Mouse (Mus musculus): ENCODE data around the gene Muc13.

Muc13 gene

DNA sequence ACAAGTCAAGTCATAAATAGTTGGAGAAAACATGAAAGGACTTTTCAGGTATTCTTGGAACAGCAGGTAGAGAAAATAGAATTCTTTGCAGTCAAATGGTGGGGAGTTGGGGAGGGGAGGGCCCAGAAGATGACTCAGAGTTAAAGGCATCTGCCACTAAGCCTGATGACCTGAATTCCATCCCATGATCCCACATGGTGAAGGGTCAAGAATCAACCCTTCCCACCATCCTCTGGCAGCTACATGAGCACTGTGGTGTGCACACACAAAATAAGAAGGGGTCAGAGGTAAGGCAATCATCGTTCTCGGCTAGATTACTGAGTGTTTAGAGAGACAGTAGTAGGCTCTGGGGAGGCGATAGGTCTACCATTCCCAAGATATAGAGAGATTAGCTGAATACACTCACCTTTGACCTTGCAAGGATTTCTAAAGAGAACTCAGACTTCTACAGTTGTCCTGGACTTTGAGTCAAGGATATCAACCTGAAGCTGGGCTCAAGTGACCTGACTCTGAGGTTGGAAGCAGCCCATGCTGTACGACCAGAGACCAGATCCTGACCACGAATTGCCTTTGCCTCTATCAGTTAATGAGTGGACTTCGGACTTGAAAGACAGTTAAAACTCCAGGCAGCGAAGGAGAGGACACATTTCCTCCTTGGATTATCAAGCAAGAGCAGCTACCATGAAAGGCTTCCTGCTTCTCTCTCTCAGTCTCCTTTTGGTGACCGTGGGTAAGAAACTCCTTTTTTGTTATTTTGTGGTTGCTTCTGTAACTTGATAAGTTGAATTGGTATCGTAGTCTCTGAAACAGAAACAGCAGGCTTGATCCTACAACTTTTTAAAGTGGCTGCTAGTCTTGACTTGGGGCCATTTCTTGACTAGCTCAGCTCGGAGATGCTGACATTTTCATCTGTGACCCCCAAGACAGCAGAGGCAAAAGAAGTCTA, at the start of gene Muc13:
Gene Muc13 (plus strand): TSS at position 192 of the 946 bp plus-strand sequence.
- peaks cover 8% of the 10 kb centered on the region for H3K4me1 ChIP-seq (replicated peaks; ENCODE audit: low read depth, low read length)
- H3K4me3 ChIP-seq (replicated peaks; ENCODE audit: low read length): no peak within 1 kb of the TSS
- H3K36me3 ChIP-seq (ENCODE audit: insufficient read depth, low read length): no peaks in the 10 kb centered on the region
- no peaks in the 10 kb centered on the region for H3K27me3 ChIP-seq (ENCODE audit: insufficient read depth, low read length)
- H3K9me3 ChIP-seq (ENCODE audit: low read length): peaks cover 24% of the 10 kb centered on the region
- no peak for TF ChIP-seq NANOG (IDR thresholded peaks at IDR 0.05; ENCODE audit: borderline replicate concordance, low read length)
- TF ChIP-seq CTCF (conservative IDR thresholded peaks at IDR 0.05; ENCODE audit: low read length): no peak
- TF ChIP-seq POU5F1 (IDR thresholded peaks at IDR 0.05; ENCODE audit: borderline replicate concordance, low read length): no peak

DNA sequence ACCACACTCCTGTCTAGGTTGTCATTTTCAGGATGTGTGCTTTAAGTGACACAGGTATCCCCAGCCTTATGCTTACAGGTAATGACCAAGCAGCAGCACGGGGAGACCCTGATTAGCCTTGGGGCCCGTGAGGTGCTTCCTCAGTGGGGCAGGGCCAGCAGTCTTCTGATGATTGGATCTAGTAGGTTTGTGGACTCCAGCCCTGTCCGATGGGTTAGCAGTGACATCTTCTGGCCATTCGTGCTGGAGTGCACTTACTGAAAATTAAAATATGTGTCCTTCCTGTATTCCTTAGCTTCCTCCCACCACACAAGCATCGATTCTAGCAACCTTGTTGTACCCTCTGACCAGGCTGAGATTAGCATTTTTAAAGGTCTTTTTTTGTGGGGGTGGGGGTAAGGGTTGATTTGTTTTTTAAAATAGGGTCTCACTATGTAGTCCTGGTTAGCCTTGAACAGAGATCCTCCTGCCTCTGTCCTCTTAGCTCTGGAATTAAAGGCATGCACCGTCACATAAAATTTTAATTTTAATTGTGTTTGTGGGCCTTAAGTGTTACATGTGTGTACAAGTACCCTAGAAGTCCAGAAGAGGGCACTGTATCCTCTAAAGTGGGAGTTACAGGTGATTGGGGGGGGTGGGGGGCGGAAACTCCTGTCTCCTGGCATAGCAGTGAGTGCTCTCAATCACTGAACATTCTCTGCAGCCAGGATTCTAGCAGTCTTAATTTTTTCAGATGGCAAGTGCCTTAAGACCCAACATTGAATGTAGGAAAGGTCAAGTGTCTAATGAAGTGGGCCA, 49.0 kb upstream of the Muc13 start:
- Histone ChIP-seq H3K4me3 (replicated peaks; ENCODE audit: low read length) (no peak overlapping the region), H3K4me1 (replicated peaks; ENCODE audit: low read depth, low read length) (peaks cover 35% of the 10 kb centered on the region), H3K9me3 (ENCODE audit: low read length) (no peaks in the 10 kb centered on the region), H3K27me3 (ENCODE audit: insufficient read depth, low read length) (peaks cover 5% of the 10 kb centered on the region; the same call in 1 of the 2 replicates), H3K36me3 (ENCODE audit: insufficient read depth, low read length) (no peaks in the 10 kb centered on the region)
- no peak for TF ChIP-seq NANOG (IDR thresholded peaks at IDR 0.05; ENCODE audit: borderline replicate concordance, low read length)
- no peak for TF ChIP-seq POU5F1 (IDR thresholded peaks at IDR 0.05; ENCODE audit: borderline replicate concordance, low read length)
- TF ChIP-seq CTCF (conservative IDR thresholded peaks at IDR 0.05; ENCODE audit: low read length): peak; percentile 50

DNA sequence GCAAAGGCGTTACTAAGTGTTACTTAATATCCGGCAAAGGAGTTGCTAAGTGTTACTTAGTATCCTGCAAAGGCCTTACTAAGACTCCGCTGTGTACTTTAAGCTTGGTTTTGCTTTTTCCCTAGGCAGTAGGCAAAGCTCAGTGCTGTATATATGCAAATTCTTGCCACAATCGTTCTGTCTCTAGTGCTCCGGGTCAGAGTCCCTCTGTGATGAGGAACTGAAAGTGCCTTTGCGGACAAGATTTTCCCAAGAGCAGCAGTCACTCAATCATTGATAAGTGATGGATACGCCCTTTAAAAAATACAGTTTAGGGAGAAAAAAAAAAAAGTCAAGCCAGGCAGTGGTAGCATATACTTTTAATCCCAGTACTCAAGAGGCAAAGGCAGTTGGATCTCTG, 48.4 kb upstream of the Muc13 start:
- TF ChIP-seq NANOG (IDR thresholded peaks at IDR 0.05; ENCODE audit: borderline replicate concordance, low read length) (no peak), CTCF (conservative IDR thresholded peaks at IDR 0.05; ENCODE audit: low read length) (no peak), POU5F1 (IDR thresholded peaks at IDR 0.05; ENCODE audit: borderline replicate concordance, low read length) (no peak)
- no peaks in the 10 kb centered on the region for H3K9me3 ChIP-seq (ENCODE audit: low read length)
- H3K27me3 ChIP-seq (ENCODE audit: insufficient read depth, low read length): peaks cover 5% of the 10 kb centered on the region; the same call in 1 of the 2 replicates
- H3K36me3 ChIP-seq (ENCODE audit: insufficient read depth, low read length): no peaks in the 10 kb centered on the region
- no peak overlapping the region for H3K4me3 ChIP-seq (replicated peaks; ENCODE audit: low read length)
- H3K4me1 ChIP-seq (replicated peaks; ENCODE audit: low read depth, low read length): peaks cover 30% of the 10 kb centered on the region

DNA sequence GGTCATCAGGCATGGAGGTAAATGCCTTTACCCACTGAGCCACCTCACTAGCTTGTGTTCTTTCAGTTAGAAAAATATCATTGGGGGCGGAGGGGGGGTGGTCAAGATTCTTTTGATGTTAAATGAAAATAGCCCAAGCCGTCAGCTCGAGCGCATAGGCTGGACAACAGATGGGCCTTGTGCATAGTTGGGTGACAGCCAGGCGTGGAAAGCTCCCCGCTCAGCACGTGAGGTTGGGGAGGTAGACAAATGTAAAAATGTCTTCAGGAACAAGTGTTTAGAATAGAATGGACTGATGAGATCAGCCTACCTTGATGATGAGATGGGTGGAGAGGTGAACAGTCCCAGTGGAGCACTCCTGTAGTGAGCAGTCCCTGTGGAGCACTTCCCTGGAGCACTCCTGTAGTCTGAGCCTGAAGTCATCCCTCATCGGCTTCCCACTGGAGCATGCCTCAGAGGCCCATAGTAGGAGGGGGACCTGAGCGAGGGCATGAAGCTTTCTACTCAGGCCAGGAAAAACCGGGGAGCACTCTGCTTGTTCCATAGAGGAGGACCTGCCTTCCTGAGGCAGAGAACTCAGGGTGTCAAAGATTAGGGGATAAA, 47.7 kb upstream of the Muc13 start:
- Histone ChIP-seq H3K27me3 (ENCODE audit: insufficient read depth, low read length) (peaks cover 5% of the 10 kb centered on the region; the same call in 1 of the 2 replicates), H3K4me3 (replicated peaks; ENCODE audit: low read length) (no peak overlapping the region), H3K36me3 (ENCODE audit: insufficient read depth, low read length) (no peaks in the 10 kb centered on the region), H3K9me3 (ENCODE audit: low read length) (no peaks in the 10 kb centered on the region), H3K4me1 (replicated peaks; ENCODE audit: low read depth, low read length) (peaks cover 30% of the 10 kb centered on the region)
- TF ChIP-seq POU5F1 (IDR thresholded peaks at IDR 0.05; ENCODE audit: borderline replicate concordance, low read length): no peak
- TF ChIP-seq CTCF (conservative IDR thresholded peaks at IDR 0.05; ENCODE audit: low read length): no peak
- no peak for TF ChIP-seq NANOG (IDR thresholded peaks at IDR 0.05; ENCODE audit: borderline replicate concordance, low read length)

DNA sequence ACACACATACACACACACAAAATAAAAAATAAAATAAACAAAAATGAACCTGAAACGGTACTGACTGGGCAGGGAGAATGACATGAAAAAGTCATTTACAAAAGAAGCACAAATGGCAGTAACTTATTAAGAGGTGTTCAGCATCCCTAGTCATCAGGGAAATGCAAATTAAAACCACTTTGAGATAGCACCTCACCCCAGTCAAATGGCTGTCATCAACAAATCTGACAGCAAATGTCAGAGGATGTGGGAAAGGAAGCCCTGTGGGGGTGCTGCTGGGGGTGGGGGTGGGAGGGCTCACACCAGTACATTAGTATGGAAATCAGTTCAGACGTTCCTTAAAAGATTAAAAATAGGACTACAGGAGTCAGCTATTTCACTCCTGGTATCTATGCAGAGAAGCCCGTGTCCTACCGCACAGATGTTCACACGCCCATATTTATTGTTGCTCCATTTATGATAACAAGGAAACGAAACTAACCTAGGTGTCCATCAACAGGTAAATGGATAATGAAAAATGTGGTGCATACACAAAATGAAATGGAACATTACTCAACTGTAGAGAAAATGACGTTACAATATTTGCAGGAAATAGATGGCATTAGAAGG, 46.4 kb upstream of the Muc13 start:
- TF ChIP-seq CTCF (conservative IDR thresholded peaks at IDR 0.05; ENCODE audit: low read length) (no peak), NANOG (IDR thresholded peaks at IDR 0.05; ENCODE audit: borderline replicate concordance, low read length) (no peak), POU5F1 (IDR thresholded peaks at IDR 0.05; ENCODE audit: borderline replicate concordance, low read length) (no peak)
- Histone ChIP-seq H3K4me1 (replicated peaks; ENCODE audit: low read depth, low read length) (peaks cover 26% of the 10 kb centered on the region), H3K36me3 (ENCODE audit: insufficient read depth, low read length) (no peaks in the 10 kb centered on the region), H3K4me3 (replicated peaks; ENCODE audit: low read length) (no peak overlapping the region), H3K9me3 (ENCODE audit: low read length) (no peaks in the 10 kb centered on the region), H3K27me3 (ENCODE audit: insufficient read depth, low read length) (peaks cover under 1% of the 10 kb centered on the region; the same call in 1 of the 2 replicates)

DNA sequence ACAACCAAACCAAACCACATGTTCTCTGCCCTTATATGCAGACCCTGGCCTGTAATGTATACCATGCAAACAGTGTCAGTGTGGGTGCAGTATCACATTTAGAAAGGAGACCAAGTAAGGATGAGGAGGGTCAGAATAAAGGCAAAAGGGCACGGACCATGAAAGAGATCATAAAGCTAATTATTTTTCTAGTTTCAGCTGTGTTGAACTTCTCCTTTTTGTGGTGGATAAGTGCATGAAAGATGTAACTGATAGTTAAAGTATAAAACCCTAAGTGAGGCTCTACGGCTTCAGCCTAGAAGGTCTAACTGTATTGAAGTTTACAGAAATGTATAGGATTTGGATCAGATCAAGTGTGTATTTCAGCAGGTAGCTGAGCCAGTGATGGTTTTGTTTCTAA, 45.8 kb upstream of the Muc13 start:
- no peaks in the 10 kb centered on the region for H3K9me3 ChIP-seq (ENCODE audit: low read length)
- H3K27me3 ChIP-seq (ENCODE audit: insufficient read depth, low read length): peaks cover 3% of the 10 kb centered on the region; the same call in 1 of the 2 replicates
- TF ChIP-seq NANOG (IDR thresholded peaks at IDR 0.05; ENCODE audit: borderline replicate concordance, low read length): no peak
- TF ChIP-seq CTCF (conservative IDR thresholded peaks at IDR 0.05; ENCODE audit: low read length): no peak
- no peak for TF ChIP-seq POU5F1 (IDR thresholded peaks at IDR 0.05; ENCODE audit: borderline replicate concordance, low read length)
- no peaks in the 10 kb centered on the region for H3K36me3 ChIP-seq (ENCODE audit: insufficient read depth, low read length)
- H3K4me3 ChIP-seq (replicated peaks; ENCODE audit: low read length): no peak overlapping the region
- peaks cover 26% of the 10 kb centered on the region for H3K4me1 ChIP-seq (replicated peaks; ENCODE audit: low read depth, low read length)

DNA sequence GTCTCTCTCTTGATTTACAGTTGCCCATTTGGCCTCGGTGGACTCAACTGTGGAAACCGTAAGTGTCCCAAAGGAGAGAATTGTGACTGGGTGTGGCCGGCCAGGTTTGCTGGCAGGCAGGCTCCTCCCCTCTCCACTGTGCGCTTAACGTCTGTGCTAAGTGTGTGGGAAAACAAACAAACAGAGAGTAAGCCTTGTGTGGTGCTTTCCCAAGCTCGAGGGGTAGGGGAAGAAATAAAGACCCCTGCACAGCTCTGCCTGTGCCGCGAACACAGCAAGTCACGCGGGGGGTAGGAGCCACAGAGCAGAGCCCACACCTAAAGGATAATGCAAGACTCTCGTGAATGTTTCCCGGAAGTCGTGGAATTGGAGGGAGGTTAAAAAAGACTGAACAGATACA, 42.7 kb upstream of the Muc13 start:
- Histone ChIP-seq H3K27me3 (ENCODE audit: insufficient read depth, low read length) (peaks cover 22% of the 10 kb centered on the region), H3K4me3 (replicated peaks; ENCODE audit: low read length) (peak overlapping the region; percentile 69), H3K9me3 (ENCODE audit: low read length) (no peaks in the 10 kb centered on the region), H3K36me3 (ENCODE audit: insufficient read depth, low read length) (no peaks in the 10 kb centered on the region), H3K4me1 (replicated peaks; ENCODE audit: low read depth, low read length) (peaks cover 24% of the 10 kb centered on the region)
- TF ChIP-seq CTCF (conservative IDR thresholded peaks at IDR 0.05; ENCODE audit: low read length) (no peak), POU5F1 (IDR thresholded peaks at IDR 0.05; ENCODE audit: borderline replicate concordance, low read length) (no peak), NANOG (IDR thresholded peaks at IDR 0.05; ENCODE audit: borderline replicate concordance, low read length) (no peak)

All from E14TG2a.4 (cell line).